Mouse (Mus musculus) G1E (cell line): ENCODE data around the gene Sumo2.

Experiments
- CTCF ChIP-seq: IDR thresholded peaks from 2 replicates; pipeline ENCODE4 v1.5.1; 2012; ENCODE audit warnings: low read depth, low read length, inconsistent platforms, mixed read lengths
- GATA1 ChIP-seq: IDR thresholded peaks from 2 replicates; pipeline ENCODE4 v1.6.1; 2012; ENCODE audit warnings: borderline replicate concordance, low read length, inconsistent platforms, mixed read lengths
- POLR2AphosphoS5 ChIP-seq: IDR thresholded peaks from 2 replicates; pipeline ENCODE4 v1.6.1; 2012; ENCODE audit warnings: low read depth, low read length, inconsistent platforms; ENCODE audit not compliant: insufficient replicate concordance
- TAL1 ChIP-seq: conservative IDR thresholded peaks from 2 replicates; pipeline ENCODE4 v1.6.1; 2012; ENCODE audit warnings: low read depth, low read length, inconsistent platforms, mixed read lengths

DNA sequence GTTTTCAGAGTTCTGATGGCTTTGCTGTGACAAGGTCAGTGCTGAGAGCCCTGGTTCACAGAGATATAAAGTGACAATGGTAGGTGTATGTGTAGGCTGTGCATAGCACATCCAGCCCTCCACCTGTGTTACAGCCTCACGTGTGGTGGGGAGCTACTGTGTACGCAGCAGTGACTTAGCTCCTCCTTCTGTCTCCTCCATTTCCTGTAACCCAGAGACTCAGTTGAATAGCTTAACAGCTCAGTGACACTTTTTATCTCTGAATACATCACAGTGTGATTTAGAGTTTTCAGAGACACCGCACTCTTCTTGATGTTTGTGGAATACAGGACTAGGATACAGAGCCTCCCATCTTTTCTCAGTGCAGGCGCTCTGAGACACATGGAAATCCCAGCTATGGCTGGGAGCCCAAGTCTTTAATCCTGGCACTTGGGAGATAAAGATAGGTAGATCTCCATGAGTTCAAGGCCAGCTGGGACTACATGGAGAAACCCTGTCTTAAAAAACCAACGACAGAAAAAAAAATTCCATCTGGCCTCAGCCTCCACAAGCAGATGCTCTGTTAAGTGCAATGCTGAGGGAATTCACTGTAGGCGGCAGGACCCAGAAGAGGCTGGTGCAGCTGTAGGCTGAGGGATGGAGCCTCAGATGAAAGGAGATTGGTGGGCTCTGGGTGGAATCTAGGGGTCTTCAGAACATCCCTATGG is 54.4 kb downstream of the Sumo2 start:
- TF ChIP-seq CTCF (no peak), POLR2AphosphoS5 (no peak), GATA1 (no peak), TAL1 (no peak)
